Mouse (Mus musculus) gastrocnemius, postnatal 14 days (tissue): ENCODE measurements around the gene Stambp. TPM values are rescaled to one million over a fixed set of nuclear protein-coding genes. Genes with fewer than 3 reads are reported as not detected.
A peak's percentile ranks its signal among the peaks of the same experiment; 100 is the strongest.

Experiments
- DNase-seq: peaks from one replicate; pipeline ENCODE4 v3.0.0; 2021; ENCODE audit warnings: mixed read lengths
- intact Hi-C: fragments of 180-260 bp; cut with DNase I; formaldehyde crosslinking; loops from one replicate; pipeline ENCODE4 v1.15.1; 2025; ENCODE audit warnings: low total_unique reads
- total RNA-seq, 2 experiments: library from RNA; stranded (reverse); gene quantifications; 2 replicates each; pipeline ENCODE4 v1.2.3; 2021

The Stambp gene
- total RNA-seq, 2 experiments from 2014 or later = 7.5 to 8.3 TPM

GRCm38 (mm10) chr6:83507168-83507546 lies 65.4 kb downstream of the Stambp start:
- intact Hi-C loops = no loop called here
- no peak for DNase-seq

- intact Hi-C loops = no loop called here
- peak; percentile 97 for DNase-seq
Observed at GRCm38 (mm10) chr6:83506258-83507167, 66.0 kb downstream of the Stambp start, which contains the start of gene Dguok. TSS of gene Dguok (minus strand) at chr6:83506969.

GRCm38 (mm10) chr6:83505554-83505953 lies 67.0 kb downstream of the Stambp start:
- intact Hi-C loops = no loop called here
- DNase-seq = no peak

- DNase-seq = no peak
- intact Hi-C loops = no loop called here
Observed at GRCm38 (mm10) chr6:83503361-83503760, 69.2 kb downstream of the Stambp start.

- DNase-seq = no peak
- intact Hi-C loops = no loop called here
Observed at GRCm38 (mm10) chr6:83502656-83503055, 69.9 kb downstream of the Stambp start.

- no peak for DNase-seq
- intact Hi-C loops = no loop called here
Observed at GRCm38 (mm10) chr6:83501524-83502310, 70.8 kb downstream of the Stambp start.

GRCm38 (mm10) chr6:83500462-83500861 lies 72.1 kb downstream of the Stambp start:
- intact Hi-C loops = no loop called here
- DNase-seq = no peak

GRCm38 (mm10) chr6:83499078-83499477 lies 73.5 kb downstream of the Stambp start:
- intact Hi-C loops = no loop called here
- no peak for DNase-seq

GRCm38 (mm10) chr6:83496753-83497710 lies 75.5 kb downstream of the Stambp start:
- no peak for DNase-seq
- intact Hi-C loops = no loop called here

- intact Hi-C loops = no loop called here
- no peak for DNase-seq
Observed at GRCm38 (mm10) chr6:83496009-83496752, 76.3 kb downstream of the Stambp start.

Other genes starting within 250 kb of the Stambp start
- 1 to 10 TPM; 3.7 to 6.7 TPM for gene Mthfd2, start 246.8 kb downstream of the Stambp start, total RNA-seq
- gene Mob1a, start 246.7 kb downstream of the Stambp start, total RNA-seq = 10 to 100 TPM; 15.7 to 17.5 TPM
- 100 to 1,000 TPM; 214 to 234 TPM for gene Bola3, start 223.6 kb downstream of the Stambp start, total RNA-seq
- 10 to 100 TPM; 30.4 to 36.7 TPM for gene Tet3, start 113.6 kb downstream of the Stambp start, total RNA-seq
- gene Dguok, start 65.8 kb downstream of the Stambp start, total RNA-seq = 10 to 100 TPM; 14.8 to 19.3 TPM
- 1 to 10 TPM; 1.9 to 5.0 TPM for gene Actg2, start 36.5 kb downstream of the Stambp start, total RNA-seq
- not detected for gene Clec4f, start 83.5 kb upstream of the Stambp start, total RNA-seq
- not detected for gene Cd207, start 105.1 kb upstream of the Stambp start, total RNA-seq
- gene Vax2, start 138.5 kb upstream of the Stambp start, total RNA-seq = not detected
- not detected for gene Atp6v1b1, start 170.3 kb upstream of the Stambp start, total RNA-seq
- gene Ankrd53, start 189.9 kb upstream of the Stambp start, total RNA-seq = not detected
- gene Tex261, start 203.1 kb upstream of the Stambp start, total RNA-seq = 10 to 100 TPM; 35.5 to 35.8 TPM
- 1 to 10 TPM; 6.8 to 8.4 TPM for gene Nagk, start 222.3 kb upstream of the Stambp start, total RNA-seq